Mouse (Mus musculus) gastrocnemius, adult 8-10 months (tissue): ENCODE measurements at regions not wholly inside any gene's neighbourhood (a gene's known extent, or its start where the extent isn't known, plus 50 kb on each side); places are given as distances from the start of the nearest gene placed in this dataset.

ENCODE experiments used
- DNase-seq, 2 experiments: peaks; one replicate each; pipeline ENCODE4 v3.0.0; 2022; ENCODE audit warnings: low spot score in 2 of 2

- no peak for DNase-seq
These were observed 226.0 kb upstream of the Fam241a start for GRCm38 (mm10) chr3:128122111-128122510.

DNA sequence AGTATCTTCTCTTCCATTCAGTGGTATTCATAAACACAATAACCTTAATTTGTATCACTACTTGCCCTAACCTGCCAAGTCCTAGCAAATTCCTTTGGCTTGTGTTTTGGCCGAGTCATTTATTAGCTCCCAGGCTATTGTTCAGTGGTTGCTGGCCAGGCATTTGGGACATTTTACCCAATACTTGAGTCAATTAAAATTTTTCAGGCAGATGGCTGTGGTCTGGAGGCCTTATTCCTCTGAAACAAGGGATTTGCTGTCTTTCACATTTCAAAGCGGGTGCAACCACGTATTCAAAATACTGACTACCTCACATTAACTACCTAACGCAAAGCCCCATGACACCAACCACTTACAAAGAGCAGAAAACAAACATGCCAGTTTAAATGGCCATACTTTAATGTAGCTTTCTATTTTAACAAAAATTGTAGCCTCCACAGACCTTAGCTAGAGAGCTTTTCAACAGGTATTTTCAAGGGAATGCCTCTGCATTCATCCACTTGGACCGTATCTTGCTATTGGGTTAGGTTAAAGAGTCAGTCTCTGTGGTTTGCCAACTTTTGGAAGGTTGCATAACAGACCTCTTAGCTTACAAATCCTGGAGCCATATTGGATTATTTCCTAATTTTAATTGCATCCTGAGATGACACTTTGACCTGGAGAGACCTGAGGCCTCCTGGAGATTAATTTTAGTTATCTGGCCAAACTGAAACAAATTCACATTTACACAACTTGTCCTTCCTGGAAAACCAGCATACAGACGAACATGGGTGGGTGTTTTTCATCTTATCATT is 224.7 kb upstream of the Fam241a start:
- no peak for DNase-seq

DNA sequence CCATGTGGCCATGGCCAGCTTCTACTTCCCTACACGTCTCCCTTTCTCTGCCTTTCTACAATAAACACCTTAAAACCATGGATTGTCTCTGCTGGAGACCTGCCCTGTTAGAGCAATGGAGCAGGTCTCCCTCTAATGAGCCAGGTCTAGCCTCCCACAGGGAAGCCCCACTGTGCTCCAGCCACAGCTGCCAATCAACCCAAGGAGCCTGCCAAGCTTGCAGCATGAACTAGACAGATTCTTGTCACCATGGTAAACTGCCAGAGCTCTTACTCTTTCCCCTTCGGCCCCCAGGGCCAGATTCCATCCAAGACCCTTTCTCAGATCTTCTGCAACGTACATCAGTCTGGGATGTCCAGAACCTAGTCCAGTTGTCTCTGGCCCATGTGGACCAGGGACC is 217.1 kb upstream of the Fam241a start:
- no peak for DNase-seq

DNA sequence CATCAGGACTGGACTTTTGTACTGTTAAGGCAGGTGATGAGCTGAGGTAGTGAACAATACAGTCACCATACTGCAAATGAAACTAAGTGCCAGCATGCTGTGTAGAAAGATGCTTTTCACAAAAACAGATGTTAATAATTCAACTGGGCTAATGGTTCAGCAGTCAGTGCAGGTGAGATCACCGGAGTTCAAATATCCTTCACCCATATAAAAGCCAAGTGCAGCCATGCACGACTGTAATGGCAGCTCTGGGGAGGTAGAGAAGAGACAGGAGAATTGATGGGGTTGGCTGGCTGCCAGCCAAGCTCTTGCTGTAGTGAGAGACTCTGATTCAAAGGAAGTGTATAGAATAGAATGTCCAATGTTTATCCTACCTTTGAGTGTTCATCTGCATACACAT is 214.3 kb upstream of the Fam241a start:
- no peak for DNase-seq

GRCm38 (mm10) chr3:128104516-128104915 is 208.4 kb upstream of the Fam241a start:
- DNase-seq, result no peak

GRCm38 (mm10) chr3:128093046-128093445 is 196.9 kb upstream of the Fam241a start:
- no peak for DNase-seq

DNA sequence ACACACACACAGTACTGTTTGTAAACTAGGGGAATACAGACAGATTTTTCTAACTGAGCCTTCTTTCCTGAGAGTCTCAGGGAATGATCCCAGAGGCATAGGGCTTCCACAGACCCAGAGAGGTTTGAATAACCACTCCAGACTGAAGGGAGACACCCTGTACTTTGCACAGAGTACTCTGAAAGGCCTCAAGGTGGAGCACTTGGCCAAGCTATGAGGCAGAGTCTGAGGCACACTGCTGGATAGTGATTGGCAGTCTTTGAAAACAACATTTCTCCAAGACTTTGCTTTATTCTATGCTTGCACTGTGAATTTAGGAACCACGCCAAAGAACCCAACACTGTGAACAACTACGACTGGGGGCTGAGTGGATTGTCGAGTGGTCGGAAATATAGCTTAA is 192.1 kb upstream of the Fam241a start:
- no peak for DNase-seq

DNA sequence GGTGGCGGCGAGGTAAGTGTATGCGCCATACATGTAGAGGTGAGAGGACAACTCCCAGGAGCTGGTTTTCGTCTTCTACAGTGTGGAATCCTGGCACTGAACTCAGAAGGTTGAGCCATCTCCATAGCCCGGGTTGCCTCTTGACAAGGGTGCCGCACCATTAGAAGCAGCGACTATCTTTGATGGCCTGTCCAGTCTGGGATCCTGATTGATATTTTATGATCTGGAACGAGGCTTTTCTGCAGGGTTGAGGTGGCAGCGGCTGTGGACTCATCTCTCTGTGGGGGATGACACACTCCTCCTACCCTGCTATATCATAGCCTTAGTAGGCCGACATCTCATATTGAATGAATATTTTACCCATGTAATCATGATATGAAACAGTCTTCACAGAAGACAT is 191.0 kb upstream of the Fam241a start:
- DNase-seq, result no peak

DNA sequence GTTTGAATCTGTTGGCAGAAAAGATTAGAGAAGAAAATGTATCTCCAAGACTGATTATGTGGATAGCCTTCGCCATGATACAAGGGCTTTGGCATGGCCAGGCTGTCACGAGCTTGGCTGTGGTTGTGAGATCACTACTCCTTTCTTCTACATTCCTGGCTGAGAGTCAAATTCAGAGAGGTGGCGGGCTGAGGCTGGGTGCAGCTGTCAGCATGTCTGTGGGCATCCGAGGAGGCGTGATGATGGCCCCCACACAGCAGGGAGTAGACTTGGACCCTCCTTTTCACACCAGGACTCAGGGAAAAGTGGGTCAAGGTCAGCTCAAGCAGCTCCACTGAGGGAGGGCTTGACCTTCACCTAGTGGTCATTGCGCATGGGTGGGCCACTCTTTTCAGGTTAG is 186.3 kb upstream of the Fam241a start:
- DNase-seq, result no peak

DNA sequence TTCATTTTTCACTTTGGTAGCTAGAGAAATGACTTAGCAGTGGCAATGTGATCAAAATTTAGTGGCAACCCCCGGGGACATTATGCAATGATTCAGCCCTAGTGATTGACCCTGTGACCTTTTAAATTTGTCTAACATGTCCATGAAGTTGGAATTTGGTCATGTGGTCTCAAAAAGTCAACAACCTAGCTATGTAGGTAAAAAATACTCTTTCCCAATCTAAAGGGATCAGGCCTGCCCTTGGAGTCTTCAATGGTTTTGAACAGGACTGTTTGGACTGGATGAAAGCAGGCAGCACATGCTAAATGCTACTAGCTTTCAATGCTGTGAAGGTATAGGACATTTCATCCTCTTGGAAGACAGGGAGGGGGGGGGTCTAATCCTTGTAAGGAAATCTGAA is 185.3 kb upstream of the Fam241a start:
- no peak for DNase-seq

- DNase-seq, result no peak
These were observed 171.7 kb upstream of the Fam241a start for GRCm38 (mm10) chr3:128067861-128068260.

DNA sequence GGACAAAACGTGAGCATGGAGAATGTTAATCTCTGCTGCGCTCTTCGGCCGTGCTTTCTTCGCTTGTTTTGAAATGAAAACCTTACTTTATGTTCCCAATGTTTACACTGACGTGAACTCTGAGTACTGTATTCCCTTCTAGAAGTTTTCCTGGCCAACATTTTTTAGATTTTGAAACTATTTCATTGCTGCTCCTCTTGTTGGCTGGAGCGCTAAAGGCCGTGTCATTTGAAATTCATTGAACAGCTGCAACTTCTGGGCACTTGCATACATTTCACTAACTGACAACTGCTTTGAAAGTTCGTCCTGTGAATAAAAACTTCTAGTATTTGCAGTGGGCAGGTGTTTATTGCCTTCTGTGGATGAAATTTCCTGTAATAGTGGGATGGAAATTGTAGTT is 157.9 kb upstream of the Fam241a start:
- DNase-seq, result no peak

GRCm38 (mm10) chr3:128043709-128044108 is 147.6 kb upstream of the Fam241a start:
- DNase-seq, result no peak

DNA sequence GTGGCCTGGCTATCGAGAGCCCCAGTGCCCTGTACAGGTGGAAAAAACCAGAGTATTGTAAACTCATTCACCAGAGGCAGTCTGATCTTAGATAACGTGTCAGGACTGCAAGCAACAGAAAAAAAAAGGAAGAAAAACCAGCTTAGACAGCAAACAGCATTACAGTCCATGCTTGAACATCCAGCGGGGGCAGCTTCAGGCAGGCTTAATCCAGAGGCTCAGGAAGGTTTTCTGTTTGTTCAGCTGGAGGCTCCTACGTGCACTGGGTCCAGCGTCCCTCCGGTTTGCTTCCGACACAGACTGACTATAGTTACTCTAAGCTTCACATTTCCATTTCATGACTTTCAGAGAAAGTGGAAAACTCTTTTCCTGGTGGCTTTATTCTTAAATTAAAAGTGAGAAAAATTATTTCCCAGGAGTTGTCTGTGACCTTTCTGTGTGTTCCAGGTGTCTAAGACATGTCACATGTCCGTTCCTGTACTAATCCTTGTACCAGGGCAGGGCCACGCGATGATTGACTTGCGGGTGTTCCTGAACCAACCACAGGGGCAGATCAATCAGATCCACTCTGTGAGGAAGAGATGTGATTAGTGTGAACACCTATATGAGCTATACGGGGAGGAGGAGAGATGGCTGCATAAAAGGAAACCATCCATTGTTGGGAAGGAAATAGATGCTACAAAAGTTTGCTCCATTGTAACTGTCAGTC is 144.4 kb upstream of the Fam241a start:
- DNase-seq, result no peak

GRCm38 (mm10) chr3:128039185-128039584 is 143.1 kb upstream of the Fam241a start:
- DNase-seq, result no peak

GRCm38 (mm10) chr3:128036538-128036937 is 140.4 kb upstream of the Fam241a start:
- no peak for DNase-seq

DNA sequence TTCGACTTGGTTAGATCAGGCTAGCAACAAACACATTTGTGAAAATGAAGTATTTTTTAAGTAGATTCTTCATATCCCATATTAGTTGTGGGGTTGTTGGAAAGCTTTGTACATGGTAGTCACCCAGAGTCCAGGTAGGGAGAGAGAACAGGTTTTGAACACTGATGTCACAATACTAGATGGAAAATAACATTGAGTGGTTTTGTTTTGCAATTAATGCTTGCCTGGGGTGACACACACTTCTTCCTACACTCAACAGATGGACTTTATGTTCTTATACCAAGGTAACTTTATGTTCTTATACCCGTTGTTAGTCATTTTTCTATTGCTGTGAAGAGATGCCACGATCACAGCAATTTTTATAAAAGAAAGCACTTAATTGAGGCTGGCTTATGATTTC is 134.2 kb upstream of the Fam241a start:
- DNase-seq, result no peak

- DNase-seq, result no peak
These were observed 133.4 kb upstream of the Fam241a start for GRCm38 (mm10) chr3:128029565-128029915.

GRCm38 (mm10) chr3:128028856-128029564 is 132.9 kb upstream of the Fam241a start:
- no peak for DNase-seq

DNA sequence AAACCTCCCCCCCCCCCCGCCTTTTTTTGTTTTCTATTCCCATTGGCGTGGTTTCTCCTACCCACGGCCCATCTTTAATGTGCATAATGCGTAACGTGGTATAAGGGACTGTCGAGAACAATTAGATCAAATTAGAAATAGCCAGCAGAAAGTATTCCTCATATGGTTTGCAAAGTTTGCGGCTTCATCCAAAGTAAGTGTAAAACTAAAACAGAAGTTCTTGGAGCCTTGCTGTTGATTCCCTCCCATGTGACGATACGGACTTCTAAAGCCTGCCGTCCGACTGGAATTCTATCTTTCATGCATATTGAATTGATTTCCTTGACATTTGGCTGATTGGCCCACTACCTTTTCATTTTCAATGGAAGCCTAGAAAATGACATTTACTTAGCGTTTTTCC is 128.7 kb upstream of the Fam241a start:
- no peak for DNase-seq

DNA sequence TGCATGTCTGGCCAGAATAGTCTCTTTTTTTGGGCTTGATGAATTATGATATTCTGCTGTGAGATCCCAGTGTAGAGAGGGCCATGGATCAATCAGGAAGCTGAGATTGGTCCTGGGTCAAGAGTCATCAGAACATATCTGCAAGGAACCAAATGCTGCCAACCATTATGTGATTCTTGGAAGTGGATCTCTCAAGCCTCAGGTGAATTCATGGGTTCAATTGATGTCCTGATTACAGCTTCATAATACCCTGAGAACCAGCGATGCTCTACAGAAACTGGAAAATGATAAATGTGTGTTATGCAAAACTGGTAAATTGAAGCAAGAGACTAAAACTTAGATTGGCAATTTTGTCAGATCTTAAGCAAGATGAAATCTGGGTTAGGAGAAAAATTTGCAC is 118.8 kb upstream of the Fam241a start:
- no peak for DNase-seq

DNA sequence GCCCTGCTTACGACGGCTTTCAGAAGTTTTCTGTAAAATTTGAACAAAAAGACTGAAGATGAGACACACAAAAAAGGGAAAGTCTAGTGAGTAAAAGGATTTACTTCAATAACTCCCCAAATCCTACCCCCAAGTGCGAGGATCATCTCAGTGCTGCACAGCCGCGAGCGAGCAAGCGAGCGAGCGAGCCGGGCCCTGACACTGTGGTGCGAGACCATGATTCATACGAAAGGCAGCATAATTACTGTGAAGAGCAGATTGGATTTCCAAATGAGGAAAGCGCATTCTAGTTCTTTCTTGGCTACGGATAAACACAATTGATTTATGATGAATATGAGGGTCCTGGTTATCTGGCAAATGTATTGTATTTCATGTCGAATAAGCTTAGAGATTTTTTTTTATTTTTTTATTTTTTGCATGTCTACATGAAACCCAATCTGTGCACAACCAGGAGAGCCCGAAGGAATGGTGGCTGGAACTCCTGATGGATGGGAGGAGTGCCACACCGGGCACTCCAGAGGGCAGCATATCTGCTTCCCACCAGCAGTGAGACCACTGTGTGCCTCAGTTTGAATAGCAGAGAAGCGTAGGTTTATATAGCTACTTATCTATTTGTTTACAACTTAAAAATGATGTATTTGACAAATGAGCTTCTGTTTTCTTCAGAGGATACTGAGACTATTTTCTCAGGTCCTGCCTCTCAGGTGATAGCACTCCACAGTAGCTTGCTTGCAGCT is 106.9 kb upstream of the Fam241a start:
- DNase-seq, result no peak
